Mouse (Mus musculus) right cerebral cortex, postnatal 10 days (tissue): ENCODE data around the gene Rfc1.

Experiments
- DNase-seq, 2 experiments: peaks; one replicate each; pipeline ENCODE4 v3.0.0; 2021; ENCODE audit warnings: low spot score in 2 of 2

Gene Rfc1

DNA sequence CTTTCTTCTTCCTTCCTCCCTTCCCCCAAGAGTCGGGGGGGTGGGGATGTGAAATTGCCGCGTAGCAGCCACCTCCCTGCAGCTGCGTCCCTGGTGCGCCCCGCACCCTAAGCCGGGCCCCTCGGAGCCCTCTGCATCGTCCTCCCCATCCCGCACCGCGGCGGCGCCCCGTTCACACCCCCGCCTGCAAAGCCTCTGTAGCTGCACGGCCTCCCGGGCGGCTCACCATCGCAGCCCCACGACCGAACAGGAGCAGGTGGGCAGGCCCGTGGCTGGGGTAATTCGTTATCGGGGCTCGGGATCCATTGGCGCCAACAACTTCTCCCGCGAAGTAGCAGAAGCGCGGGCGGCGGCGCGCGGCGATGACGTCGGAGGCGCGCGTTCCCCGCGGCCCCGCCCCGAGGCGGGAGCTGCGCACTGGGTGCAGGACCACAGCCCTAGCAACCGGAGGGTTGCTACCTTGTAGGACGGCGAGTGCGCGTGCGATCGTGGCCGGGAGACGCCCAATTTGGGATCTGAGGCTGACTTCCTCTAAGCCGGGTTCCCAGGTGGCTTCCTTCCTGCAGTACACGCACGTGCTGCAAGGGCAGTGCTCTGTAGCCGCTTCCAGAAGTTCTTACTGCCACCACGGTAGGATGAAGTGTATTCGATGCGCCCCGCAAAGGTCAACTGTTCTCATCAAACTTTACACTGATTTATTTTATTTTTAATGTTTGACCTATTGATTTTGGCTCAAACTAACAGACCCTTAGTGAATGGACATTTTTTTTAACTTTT is at the start of gene Rfc1:
Rfc1 (minus strand) TSS at position 373 of the 777 bp plus-strand sequence.
- peak; percentile 92 to 94 for DNase-seq

DNA sequence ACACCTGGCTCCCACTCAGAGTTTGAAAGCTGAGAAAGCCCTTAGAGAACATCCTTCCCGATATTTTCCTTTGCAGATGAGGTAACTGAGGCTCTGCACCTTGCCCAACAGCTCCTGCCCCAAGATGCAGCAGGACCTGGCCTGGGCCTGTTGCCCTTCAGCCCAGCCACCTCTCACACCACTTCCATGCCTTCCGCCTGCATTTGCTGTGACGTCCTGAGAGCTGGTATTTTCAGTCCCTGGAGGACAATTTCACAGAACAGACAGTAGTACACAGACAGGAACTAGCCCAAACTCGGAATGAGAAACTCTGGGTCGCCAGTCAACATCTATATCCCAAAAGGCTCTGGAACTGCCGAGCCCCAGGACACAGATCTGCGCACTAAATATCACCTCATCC is 39.3 kb upstream of the Rfc1 start:
- no peak for DNase-seq

DNA sequence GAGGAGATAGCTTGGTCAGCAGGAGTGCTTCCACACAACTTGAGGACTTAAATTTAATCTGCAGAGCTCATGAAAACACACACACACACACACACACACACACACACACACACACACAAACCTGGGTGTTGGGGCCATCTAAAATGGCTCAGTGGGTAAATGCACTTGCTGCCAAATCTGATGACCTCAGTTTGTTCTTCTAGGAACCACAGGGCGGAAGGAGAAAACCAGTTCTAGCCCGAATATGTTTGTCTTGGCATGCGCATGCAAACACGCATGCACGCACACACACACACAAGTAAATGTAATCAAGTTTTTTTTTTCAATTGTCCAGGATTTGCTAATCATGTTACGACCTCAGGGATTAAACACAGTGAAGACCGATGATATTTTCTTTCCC is 36.1 kb upstream of the Rfc1 start:
- DNase-seq = no peak

DNA sequence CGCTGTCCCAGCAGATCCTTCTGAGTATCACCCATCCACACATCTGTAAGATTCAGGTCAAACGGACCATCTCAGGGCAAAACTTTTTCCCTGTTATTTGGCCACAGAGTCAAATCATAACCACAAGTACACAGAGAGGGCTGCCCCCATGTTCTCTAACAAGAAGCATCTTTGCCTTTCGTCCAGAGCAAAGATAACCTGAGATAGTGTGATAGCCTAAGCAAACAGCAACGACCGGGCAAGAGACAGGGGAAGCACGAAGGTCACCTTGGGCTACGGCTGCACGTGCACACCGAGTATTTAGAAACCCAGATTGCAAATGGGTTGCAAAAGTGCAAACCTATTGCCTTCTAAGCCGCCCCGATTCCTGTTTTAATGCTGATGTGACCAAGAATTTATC is 32.4 kb upstream of the Rfc1 start:
- DNase-seq = no peak

DNA sequence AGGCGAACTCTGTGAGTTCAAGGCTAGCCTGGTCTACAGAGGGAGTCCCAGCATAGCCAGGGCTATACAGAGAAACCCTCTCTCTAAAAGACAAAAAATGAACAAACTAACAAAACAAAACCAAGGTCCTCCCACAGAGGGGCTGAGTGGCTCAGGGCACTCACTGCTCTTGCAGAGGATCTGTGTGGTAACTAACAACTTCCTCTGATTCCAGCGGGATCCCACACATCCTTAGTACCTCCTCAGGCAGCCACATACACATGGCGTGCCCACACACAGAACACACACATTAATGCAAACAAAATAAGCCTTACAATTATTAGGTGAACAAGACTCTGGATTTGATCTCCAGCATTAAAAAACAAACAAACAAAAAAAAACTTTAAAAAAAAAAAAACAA is 22.3 kb upstream of the Rfc1 start:
- no peak for DNase-seq

DNA sequence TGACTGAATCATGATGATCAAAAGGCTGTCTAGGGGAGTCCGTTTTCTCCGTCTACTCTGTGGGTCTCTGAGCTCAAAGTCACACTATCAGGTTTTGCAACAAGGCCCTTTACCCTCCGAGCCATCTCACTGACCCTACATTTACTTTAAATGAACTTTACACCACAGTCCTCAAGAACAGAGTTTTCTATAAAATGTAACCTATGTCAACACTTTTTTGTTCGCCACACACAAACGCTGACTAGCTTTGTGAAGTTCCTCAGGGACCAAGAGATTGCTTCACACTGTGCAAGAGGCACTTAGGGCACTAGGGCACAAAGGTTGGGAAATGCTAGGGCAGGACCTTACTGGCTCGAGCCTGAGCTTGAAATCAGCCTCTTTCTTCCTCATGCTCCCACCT is 21.4 kb upstream of the Rfc1 start:
- DNase-seq = no peak

DNA sequence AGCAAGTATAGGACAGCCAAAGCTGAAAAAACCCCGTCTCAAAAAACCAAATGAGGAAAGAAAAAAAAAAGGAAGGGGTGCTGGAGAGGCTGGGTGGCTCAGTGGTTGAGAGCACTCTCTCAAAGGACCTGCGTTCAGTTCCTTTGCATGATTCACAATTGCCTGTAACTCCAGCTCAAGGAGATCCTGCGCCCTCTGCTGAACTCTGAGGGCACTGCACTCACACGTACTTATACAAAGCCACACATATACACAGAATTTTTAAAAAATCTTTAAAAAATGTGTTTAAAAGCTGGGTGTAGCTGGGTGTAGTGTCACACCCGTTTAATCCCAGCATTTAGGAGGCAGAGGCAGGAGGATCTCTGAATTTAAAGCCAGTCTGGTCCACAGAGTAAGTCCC is 19.5 kb upstream of the Rfc1 start:
- DNase-seq = no peak

DNA sequence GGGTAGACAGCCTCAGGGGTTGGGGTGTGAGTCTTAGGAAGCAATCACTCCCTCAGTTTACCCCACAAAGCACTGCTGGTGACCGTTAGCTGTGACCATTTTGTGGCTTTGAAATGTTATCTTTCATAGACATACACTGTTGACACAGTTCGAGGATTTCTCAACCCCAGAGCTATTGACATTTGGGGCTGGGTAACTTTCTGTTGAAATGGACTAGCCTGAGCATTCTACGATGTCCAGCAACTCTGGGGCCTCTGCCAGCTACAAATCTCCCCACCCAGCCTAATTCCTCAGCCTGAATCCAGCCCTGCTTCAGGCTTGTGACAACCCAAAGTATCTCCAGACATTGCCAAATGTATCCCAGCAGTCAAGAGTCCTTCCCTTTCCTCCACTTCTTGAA is 18.6 kb upstream of the Rfc1 start:
- DNase-seq = no peak

DNA sequence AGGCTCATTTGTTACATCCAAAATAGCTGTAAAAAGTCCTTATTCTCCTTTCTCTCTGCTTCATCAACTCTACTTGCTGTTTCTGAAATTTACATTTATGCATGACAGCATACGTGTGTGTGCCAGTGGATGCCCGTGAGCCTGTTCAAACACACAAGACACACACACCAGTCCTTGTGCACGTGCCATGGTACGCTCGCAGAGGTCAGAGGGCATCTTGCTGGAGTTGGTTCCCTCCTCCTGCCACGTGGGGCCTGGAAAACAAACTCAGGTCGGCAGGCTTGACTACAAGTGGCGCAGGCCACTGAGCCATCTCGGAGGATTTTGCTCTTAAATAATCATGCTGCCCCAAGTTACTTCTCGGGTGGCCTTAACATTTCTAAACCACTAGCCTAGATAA is 15.0 kb upstream of the Rfc1 start:
- no peak for DNase-seq

DNA sequence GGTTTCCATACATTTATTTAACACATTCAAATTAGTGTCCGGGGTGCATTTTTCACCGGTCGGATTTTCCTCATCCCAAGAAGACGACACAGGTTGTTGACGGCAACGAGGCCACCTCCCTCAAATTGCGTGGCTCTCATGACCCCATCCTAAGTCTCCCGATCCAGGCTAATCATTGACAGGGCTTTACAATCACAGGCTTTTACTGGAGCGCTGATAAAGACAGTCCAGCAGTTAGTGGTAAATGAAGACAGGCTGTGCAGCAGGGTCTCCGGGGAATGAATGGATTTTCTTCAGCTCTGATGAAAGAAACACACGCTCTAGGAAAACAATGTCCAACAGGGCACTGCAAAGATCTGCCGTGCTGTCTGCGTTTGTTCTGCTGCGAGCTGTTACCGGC is 12.7 kb upstream of the Rfc1 start, which contains the start of gene Klb:
Klb (plus strand) TSS at position 147 of the 400 bp plus-strand sequence.
- DNase-seq = no peak

DNA sequence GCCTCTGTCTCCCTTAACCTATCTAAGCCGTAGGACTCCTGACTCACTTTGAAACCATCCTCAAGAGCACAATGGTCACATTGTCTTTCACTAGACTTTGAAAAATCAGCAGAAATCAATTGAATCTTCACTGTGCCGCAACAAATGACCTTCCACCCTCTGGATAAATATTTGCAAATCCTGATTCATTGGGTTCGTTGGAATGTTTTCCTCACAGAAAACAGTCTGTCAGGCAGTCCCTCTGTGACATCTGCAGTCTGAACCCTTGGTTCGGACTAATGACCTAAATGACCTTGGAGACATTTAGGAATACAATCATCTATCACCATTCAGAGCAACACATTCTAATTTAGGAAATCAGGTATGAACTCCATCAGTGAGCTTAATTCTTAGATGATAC is 4.7 kb upstream of the Rfc1 start:
- no peak for DNase-seq

DNA sequence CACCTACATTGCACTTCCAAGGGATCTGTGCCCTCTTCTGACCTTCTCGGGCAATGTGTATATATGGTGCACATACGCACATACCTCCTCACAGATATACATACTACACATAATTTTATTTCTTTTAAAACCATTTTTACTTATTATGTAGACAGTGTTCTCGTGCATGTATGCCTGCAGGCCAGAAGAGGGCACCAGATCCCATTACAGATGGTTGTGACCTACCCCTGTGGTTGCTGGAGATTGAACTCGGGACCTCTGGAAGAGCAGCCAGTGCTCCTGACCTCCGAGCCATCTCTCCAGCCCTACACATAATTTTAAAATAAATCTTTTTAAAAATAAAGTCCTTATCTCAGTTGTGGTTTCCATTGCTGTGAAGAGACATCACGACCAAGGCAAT is 2.9 kb upstream of the Rfc1 start:
- DNase-seq = no peak

DNA sequence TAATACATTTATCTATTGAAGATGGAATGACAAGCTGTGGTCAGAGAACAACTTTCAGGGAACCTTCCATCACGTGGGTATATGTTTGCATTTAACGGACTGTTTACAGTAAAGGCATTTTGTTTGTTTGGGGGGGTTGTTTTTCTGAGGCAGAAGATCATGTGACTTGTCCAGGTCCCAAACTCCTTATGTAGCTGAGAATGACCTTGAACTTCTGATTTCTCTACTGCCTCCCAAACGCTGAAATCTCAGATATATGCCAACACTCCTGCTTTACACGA is 545 bp upstream of the Rfc1 start:
- DNase-seq = no peak

DNA sequence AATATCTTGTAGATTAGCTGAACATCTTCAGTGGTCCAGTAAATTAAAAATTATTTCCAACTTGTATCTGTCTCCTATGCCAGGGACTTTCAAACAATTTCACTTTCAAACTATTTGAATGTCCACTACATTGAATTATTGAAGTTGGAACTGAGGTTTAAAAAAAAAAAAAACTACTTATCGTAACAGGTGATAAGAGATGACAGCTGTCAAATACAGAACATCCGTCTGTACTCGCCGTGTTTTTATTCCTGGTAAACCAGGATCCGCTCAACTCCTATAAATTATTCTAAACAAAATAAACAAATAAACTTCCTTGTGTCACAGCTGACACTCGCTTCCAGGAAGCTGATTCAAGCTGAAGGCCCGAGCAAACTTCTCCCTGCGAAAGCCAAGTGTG is 682 bp downstream of the Rfc1 start:
- no peak for DNase-seq

DNA sequence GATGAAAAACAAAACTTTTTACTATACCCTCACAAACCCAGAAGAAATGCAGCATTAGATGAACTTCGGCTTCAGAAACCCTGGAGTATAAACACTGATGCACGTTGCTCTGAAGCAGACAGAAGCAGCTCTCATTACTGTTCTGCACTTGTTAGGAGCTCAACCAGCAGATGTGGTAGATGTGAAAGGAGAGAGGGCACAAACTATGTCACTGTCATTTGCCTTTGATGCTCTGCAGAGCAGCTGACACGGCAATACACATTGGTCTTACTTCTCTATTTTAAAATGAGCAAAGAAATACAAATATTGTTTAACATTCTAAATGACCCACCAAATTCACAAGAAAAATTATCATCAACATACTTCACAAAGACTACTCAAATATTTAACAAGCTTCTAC is 5.5 kb downstream of the Rfc1 start:
- no peak for DNase-seq

DNA sequence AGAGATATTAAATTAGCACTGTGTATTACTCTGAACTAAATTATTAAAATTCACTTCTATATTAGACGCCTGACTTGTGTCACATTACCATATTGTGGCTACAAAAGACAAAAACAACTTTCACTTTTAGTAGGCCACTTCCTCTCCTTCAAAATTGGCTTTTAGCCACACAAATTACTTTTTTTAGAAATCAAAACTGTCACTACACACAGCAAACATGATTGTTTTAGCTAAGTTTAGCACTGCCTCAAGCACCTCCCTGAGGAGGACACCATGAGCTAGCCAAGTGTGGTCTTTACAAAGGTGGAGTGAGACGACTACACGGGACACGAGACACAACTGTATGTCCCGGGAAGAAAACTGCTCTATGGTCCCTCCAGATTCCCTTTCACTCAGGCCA is 9.3 kb downstream of the Rfc1 start:
- DNase-seq = no peak

DNA sequence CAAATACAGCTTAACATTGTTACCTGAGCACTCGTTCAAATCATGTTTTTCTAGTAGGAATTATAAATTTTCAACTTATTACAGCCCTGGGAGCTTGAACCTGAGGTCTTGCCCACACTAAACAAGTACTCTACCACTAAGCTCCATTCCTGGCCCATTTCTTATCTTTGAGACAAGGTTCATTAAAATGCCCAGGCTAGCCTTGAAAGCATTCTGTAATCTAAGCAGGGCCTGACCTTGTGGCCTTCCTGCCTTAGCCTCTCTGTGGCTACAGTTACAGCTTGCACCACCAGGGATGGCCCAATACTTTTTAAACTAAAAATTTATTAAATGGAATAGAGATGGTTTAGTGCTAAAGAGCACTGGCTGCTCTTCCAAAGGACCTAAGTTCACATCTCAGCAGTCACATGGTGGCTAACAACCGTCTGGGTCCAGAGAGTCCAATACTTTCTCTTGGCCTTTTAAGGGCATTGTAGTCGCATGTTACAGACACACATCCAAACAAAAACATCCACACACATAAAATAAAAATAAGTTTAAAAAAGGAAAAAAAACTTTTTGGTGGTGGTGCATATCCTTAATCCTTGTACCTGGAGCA is 10.6 kb downstream of the Rfc1 start:
- no peak for DNase-seq

DNA sequence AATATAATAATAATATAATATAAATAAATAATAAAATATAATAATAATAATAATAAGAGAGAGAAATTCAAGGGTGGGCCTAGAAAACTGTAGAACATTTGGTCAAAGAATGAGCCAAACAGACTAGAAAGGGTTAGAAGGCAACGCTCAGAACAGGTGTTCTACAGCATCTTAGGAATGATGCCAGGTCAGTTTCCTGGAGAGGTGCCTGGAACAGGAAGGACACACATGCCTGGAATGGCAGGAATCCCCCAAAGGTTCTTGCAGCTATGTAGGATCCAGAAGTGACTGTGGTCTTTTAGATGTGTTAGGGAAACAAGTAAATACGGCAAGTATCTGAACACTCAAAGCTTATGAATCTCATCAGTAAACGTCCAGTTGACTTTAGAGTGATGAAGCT is 11.2 kb downstream of the Rfc1 start:
- DNase-seq = no peak

DNA sequence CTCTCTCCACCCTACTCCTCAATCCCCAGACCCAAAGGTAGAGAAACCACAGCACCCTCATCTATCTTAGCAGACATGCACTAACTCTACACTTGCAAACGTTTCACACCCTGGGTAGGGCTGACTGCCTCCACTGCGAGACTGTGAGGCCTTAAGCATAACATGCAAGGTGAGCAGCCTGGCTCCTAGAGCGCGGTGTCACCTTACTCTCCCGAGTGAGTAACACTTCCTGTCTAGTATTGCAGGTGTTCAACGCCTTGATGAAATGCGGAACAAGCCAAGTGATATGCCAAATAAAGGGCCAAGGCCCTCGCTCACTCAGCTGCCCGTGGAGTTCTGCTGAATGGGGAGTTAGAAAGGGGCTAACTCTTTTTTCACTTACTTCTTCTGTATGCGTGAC is 13.3 kb downstream of the Rfc1 start:
- no peak for DNase-seq

DNA sequence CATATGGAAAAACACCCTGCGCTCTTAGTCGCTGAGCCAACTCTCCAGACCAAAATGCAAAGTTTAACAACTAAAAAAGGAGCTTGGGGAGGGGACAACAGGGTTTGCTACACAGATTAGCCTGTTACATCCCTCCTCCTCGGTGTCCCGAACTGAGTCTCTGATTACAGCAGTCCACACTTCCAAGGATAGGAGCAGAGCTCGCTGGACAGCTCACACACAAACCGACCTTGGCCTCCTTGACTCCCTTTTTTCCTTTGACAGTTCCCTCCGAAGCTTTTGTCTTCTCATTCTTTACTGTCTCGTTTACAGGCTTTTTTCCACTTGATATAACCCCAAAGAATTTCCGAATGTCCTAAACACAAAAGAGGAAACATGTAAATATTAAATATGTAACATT is 16.3 kb downstream of the Rfc1 start:
- DNase-seq = no peak

DNA sequence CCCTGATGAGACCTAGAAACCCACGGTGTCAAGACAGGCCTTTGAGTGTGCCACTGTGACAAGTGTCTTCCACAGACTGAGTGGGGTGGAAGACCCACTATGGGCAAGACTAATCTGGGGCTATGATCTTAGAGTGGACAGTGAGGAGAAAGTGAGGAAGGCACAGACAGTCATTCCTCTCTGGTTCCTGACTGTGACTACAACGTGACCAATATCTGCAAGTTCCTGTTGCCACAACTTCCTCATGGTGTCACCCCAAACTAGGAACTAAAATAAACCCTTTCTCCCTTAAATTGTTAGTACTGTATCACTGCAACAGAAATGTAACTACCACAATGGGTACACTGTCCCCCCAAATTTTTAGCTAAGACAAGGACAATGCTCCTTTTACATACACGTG is 26.6 kb downstream of the Rfc1 start:
- no peak for DNase-seq

DNA sequence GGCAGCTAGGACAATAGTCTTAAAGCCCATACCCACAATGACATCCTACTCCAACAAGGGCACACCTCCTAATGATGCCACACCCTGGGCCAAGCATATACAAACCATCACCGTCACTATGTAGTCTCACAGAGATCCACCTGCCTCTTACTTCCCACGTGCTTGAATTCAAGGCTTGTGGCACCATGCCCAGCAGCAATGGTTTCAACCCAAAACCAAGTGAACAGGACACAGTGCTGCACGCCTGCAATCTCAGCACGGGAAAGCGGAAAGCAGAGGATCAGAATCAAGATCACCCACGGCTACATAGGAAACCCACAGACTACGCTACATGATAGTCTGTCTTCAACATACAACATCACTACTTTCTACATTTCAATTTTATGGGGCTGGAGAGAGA is 27.3 kb downstream of the Rfc1 start:
- DNase-seq = no peak

DNA sequence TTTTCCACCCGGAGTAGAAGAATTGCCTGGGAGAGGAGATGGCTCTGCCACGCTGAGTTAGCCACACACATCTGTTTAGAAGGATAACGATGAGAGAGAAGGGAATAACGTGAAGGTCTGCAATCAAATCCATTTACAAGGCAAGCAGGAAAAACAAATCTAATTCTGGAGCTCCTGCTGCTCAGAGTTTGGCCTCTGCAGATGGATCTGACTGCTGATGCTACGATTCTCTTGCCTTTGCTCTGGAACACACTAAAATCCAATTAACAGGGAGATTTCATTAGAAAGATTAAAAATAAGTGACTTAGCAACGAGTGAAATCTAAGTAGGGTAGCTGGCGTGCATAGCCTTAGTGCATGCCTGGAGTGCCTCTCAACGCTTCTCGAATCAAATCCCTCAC is 30.0 kb downstream of the Rfc1 start:
- DNase-seq = peak in 1 of 2 experiments; percentile 37

DNA sequence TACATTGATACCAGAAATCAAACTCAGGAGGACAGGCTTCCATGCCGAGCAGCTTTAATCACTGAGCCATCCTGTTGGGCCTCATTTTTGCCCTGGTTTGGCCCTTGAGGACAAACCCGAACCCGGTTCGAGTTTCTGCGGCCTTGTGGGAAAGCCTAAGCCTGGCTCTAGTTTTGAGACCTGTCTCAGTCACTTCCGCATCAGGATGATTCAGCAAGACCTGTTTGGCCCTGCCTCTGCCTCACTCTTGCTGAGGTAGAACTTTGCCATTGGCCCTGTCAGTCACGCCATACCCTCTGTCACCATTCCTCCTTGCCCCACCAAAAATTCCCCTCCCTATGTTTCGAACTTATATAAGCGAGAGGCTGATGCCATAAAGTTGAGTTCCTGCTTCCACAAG is 35.3 kb downstream of the Rfc1 start:
- DNase-seq = no peak
